Mouse (Mus musculus) gastrocnemius, postnatal 4 days (tissue): ENCODE data around the gene Csf2. TPM values are rescaled to one million over a fixed set of nuclear protein-coding genes. Genes with fewer than 3 reads are reported as not detected.

Source experiments
- DNase-seq, 2 experiments: peaks; one replicate each; pipeline ENCODE4 v3.0.0; 2021 to 2022; ENCODE audit warnings: low spot score in 2 of 2, mixed read lengths in 2 of 2
- total RNA-seq, 2 experiments: library from RNA; stranded (reverse); gene quantifications; 2 replicates each; pipeline ENCODE4 v1.2.3; 2021

The Csf2 gene
- total RNA-seq, 2 experiments from 2014 or later = not detected

GRCm38 (mm10) chr11:54242494-54242893, 7.0 kb downstream of the Csf2 start:
- DNase-seq = no peak

- peak in 1 of 2 experiments; percentile 42 for DNase-seq
Measured at GRCm38 (mm10) chr11:54236939-54237338, 12.5 kb downstream of the Csf2 start.

- no peak for DNase-seq
Measured at GRCm38 (mm10) chr11:54227478-54227877, 22.0 kb downstream of the Csf2 start.

- DNase-seq = no peak
Measured at GRCm38 (mm10) chr11:54224475-54224986, 24.9 kb downstream of the Csf2 start.

GRCm38 (mm10) chr11:54223637-54224474, 25.6 kb downstream of the Csf2 start:
- no peak for DNase-seq

- DNase-seq = no peak
Measured at GRCm38 (mm10) chr11:54219903-54220740, 29.3 kb downstream of the Csf2 start.

- no peak for DNase-seq
Measured at GRCm38 (mm10) chr11:54219191-54219590, 30.3 kb downstream of the Csf2 start.

- DNase-seq = no peak
Measured at GRCm38 (mm10) chr11:54217384-54217783, 32.1 kb downstream of the Csf2 start.

GRCm38 (mm10) chr11:54216091-54216490, 33.4 kb downstream of the Csf2 start:
- no peak for DNase-seq

GRCm38 (mm10) chr11:54214499-54215443, 34.7 kb downstream of the Csf2 start:
- DNase-seq = peak; percentile 34 to 69

GRCm38 (mm10) chr11:54213631-54214030, 35.8 kb downstream of the Csf2 start:
- DNase-seq = no peak

GRCm38 (mm10) chr11:54206993-54207392, 42.5 kb downstream of the Csf2 start:
- no peak for DNase-seq

GRCm38 (mm10) chr11:54205366-54205765, 44.1 kb downstream of the Csf2 start:
- DNase-seq = no peak

GRCm38 (mm10) chr11:54204781-54205180, 44.7 kb downstream of the Csf2 start:
- DNase-seq = no peak

GRCm38 (mm10) chr11:54203162-54203561, 46.3 kb downstream of the Csf2 start:
- no peak for DNase-seq

- DNase-seq = no peak
Measured at GRCm38 (mm10) chr11:54201881-54202685, 47.4 kb downstream of the Csf2 start.

- DNase-seq = no peak
Measured at GRCm38 (mm10) chr11:54201287-54201773, 48.1 kb downstream of the Csf2 start.
